Mouse (Mus musculus) c-Kit-positive CD71-positive TER-119-positive erythroid progenitor cells, embryonic 14.5 days (primary cell): ENCODE measurements around the gene Gm3115.
"Not testable (repeated sequence)": the region's sequence is repeated elsewhere in the genome, so short reads cannot be mapped to it uniquely, and the experiment has no call there.

Source experiments
- DNase-seq: peaks from one replicate; pipeline ENCODE4 v3.0.0-alpha.2; 2013; ENCODE audit warnings: low spot score

The Gm3115 gene

DNA sequence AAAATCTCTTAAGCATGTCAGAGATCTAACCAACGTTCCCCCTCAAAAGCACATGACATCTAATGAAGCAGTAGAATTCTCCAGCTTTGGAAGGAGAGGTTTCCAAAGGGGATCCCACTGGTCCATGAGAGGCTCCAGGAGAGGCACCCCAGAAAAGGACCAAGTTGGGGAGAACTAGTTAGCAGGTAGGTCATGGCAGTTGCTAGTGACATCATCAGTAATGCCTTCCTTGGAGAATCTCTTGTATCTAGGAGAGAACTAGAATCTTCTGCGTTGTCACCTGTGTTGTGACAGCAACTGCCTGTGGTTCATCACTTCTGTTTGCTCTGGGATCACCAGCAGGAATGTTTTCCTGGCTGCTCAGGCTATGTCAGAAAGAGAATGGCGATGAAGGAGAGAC is at the start of gene Gm3115:
Gene Gm3115 (plus strand): TSS at position 301 of the 400 bp plus-strand sequence.
- DNase-seq, result not testable (repeated sequence)

DNA sequence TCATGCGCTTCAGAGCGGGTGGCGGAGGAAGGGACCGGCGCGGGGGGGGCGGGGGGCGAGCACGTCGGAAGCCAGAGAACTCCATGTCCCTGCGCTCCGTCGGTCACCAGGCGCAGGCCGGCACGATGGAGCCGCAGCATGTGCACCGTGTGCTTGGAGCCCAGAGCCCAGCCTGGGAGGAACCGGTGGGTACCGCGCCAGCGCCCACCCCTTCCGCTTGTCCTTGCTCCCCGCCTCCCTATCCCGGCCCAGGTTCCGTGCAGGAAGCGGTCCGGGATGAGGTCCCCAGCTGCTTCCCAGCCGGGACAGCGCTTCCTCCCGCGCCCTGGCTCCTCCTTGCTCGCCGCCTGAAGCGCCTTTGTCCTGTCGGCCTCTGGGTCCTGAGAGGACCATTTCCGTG is 26.5 kb downstream of the Gm3115 start, which contains the start of gene Gm8108:
Gene Gm8108 (plus strand): TSS at position 101 of the 400 bp plus-strand sequence.
- DNase-seq, result not testable (repeated sequence)

DNA sequence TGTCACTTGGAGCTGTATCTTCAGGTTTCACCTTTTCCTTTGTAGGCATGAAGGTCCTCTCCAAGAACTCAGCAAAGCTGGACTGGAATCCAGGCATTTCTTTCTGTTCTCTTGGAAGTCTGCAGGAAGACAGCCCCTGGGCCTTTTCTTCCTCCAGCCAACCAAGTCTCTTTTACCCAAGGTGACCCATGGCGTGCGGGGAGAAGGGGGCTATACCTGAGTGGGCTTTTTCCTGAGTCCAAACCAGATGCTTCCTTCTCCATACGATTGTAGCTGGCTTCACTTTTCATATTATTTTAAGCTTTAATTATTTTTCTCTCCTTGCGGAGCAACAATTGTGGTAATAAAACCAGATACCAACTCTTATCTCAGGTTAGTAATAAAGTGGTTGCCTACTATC is 57.7 kb downstream of the Gm3115 start:
- DNase-seq, result not testable (repeated sequence)
